Mouse (Mus musculus) neural tube, embryonic 13.5 days (tissue): ENCODE data around the gene Kcnc3. TPM values are rescaled to one million over a fixed set of nuclear protein-coding genes. Genes with fewer than 3 reads are reported as not detected.

Experiments
- ATAC-seq: fragments of 200-750 bp; cut with Nextera tagmentation; 2 replicates; pipeline ENCODE4 v1.8.0; 2017; ENCODE audit warnings: low read depth, mild to moderate bottlenecking, moderate TSS enrichment, moderate library complexity
- H3K27ac ChIP-seq: fragments of 300-500 bp; sonication (generic); replicated peaks from 2 replicates; pipeline ENCODE4 v1.5.1; 2015; ENCODE audit warnings: moderate library complexity, mild to moderate bottlenecking, inconsistent platforms
- H3K27me3 ChIP-seq: fragments of 300-500 bp; sonication (generic); 2 replicates; pipeline ENCODE4 v1.6.1; 2015; ENCODE audit warnings: mild to moderate bottlenecking, inconsistent platforms
- H3K36me3 ChIP-seq: fragments of 300-500 bp; sonication (generic); 2 replicates; pipeline ENCODE4 v1.6.1; 2015; ENCODE audit warnings: mild to moderate bottlenecking, inconsistent platforms
- H3K4me1 ChIP-seq: fragments of 300-500 bp; sonication (generic); replicated peaks from 2 replicates; pipeline ENCODE4 v1.6.1; 2015; ENCODE audit warnings: inconsistent platforms
- H3K4me2 ChIP-seq: fragments of 300-500 bp; sonication (generic); 2 replicates; pipeline ENCODE4 v1.6.1; 2015; ENCODE audit warnings: inconsistent platforms, mild to moderate bottlenecking, moderate library complexity
- H3K4me3 ChIP-seq: fragments of 300-500 bp; sonication (generic); 2 replicates; pipeline ENCODE4 v1.5.1; 2015; ENCODE audit warnings: mild to moderate bottlenecking, inconsistent platforms
- H3K9ac ChIP-seq: fragments of 300-500 bp; sonication (generic); 2 replicates; pipeline ENCODE4 v1.6.1; 2015; ENCODE audit warnings: moderate library complexity, mild to moderate bottlenecking, inconsistent platforms
- H3K9me3 ChIP-seq: fragments of 300-500 bp; sonication (generic); 2 replicates; pipeline ENCODE4 v1.6.1; 2016; ENCODE audit warnings: inconsistent platforms
- WGBS: fragments of 180-500 bp; shearing (Covaris S2); methylation state at CpG from one replicate; pipeline ENCODE4 v1.1.7; 2015; 5-methylcytosine and 5-hydroxymethylcytosine counted together
- polyA plus RNA-seq: library from polyadenylated mRNA; unstranded; fragments of >200 nt; fragmentation: Nextera tagmentation; extraction: Ambion mirVana; gene quantifications from 2 replicates; pipeline ENCODE4 v1.2.1, GENCODE M21; 2015

Gene Kcnc3
- polyA plus RNA-seq, 1 experiment from 2014 or later: 4.7 TPM

DNA sequence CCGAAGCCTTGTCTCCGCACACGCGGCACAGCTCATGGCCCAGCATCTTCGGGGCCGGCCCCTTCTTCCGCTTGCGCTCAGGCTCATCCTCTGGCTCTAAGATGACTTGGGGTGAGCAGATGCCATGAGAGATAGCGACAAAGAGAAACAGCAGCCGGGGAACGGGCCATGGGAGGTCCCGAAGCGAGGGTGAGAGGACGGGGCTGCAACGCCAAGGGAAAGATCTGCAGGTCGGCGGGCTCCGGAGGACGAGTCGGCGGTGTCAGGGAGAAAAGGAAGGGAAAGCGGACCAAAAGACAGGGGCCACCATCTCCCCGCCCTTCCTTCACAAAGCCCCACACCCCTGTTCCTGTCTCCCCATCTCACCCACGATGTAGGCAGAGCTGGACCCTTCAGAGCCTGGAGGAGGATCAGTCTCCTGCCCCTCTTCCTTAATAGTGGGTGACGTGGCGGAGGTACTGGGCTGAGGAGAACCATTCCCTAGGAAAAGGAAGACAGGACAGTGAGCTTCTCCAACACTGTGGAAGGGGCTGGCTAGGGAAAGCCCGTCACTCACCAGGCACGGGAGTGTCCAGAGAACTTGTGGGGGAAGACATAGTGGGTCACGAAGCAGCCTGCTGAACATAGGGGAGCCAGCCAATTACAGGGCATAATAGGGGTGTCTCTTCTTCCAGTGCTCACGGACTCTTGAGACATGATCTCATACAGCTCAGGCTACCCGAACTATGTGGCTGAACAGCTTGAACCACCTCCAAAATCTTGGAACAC, 38.1 kb upstream of the Kcnc3 start:
- H3K4me3 ChIP-seq: peak overlapping the region; percentile 70
- no peak for ATAC-seq
- 0 out of 2 replicates have a peak overlapping the region, but pooled peaks have one; percentile 91 for H3K27ac ChIP-seq
- H3K9me3 ChIP-seq: no peaks in the 10 kb centered on the region
- peaks cover 12% of the 10 kb centered on the region; the same call in 1 of the 2 replicates for H3K27me3 ChIP-seq
- H3K4me2 ChIP-seq: peak overlapping the region; percentile 64
- WGBS: 84% methylated on average over 31 of the region's 31 CpGs
- H3K4me1 ChIP-seq: peaks cover 29% of the 10 kb centered on the region
- H3K36me3 ChIP-seq: peaks cover 33% of the 10 kb centered on the region
- H3K9ac ChIP-seq: no peak overlapping the region

DNA sequence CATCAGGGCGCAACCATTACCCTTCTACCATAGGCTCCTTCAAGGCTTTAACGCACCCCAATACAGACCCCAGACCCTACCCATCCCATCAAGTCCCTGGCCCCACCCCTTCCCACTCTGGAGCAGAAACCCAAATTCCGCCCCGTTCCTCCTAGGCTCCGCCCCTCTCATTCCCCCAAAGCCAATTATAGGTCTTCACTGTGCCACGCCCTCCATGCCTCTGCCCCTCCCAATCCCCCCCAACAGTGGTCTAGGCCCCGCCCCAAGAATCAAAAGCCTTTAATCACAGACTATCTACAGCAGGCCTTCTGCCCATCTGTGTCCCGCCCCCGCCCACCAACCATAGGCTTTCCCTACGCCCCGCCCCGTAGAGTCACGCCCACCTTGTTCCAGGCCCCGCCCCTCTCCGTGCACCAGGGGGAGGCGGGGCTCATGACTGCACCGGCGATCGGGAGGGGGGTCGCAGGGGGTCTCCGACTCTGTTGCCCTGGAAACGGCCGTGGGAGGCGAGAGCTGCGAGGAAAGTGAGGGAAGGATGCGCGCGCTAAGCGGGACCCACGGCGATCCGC, 37.2 kb upstream of the Kcnc3 start:
- Histone ChIP-seq H3K4me3 (peak overlapping the region; percentile 70), H3K27me3 (peaks cover 12% of the 10 kb centered on the region; the same call in 1 of the 2 replicates), H3K27ac (peak overlapping the region; percentile 91), H3K9me3 (no peaks in the 10 kb centered on the region), H3K4me1 (peaks cover 19% of the 10 kb centered on the region), H3K4me2 (peak overlapping the region; percentile 64), H3K9ac (peak overlapping the region; percentile 70), H3K36me3 (peaks cover 33% of the 10 kb centered on the region)
- peak; percentile 84 for ATAC-seq
- WGBS: under 1% methylated on average over 32 of the region's 32 CpGs

DNA sequence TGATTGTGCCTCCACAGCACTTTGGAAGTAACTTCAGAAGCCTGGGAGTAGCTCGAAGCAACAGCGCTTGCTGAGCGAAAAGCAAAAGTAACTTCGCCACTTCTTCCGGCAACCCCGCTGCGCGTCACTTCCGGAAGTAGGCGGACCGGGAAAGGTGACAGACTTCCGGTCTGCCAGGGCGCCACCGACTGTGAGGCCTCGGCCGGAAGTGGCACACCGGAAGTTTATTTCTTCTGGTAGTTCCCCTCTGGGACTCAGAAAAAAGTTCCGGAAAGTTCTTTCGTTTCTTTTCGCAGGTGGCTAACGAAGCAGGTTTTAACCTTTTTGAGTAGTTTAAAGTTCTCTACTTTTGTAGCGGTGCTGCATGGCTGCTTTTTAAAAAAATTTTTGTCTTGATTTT, 36.6 kb upstream of the Kcnc3 start, which contains the start of gene Nr1h2:
TSS of gene Nr1h2 (minus strand) at position 126 of the 400 bp plus-strand sequence.
- under 1% methylated on average over 22 of the region's 22 CpGs for WGBS
- H3K9me3 ChIP-seq: no peaks in the 10 kb centered on the region
- peak within 1 kb of the TSS; percentile 91 for H3K27ac ChIP-seq
- peak within 1 kb of the TSS; percentile 70 for H3K9ac ChIP-seq
- H3K4me1 ChIP-seq: peaks cover 17% of the 10 kb centered on the region
- H3K27me3 ChIP-seq: peaks cover 12% of the 10 kb centered on the region; the same call in 1 of the 2 replicates
- H3K4me2 ChIP-seq: peak within 1 kb of the TSS; percentile 64
- H3K4me3 ChIP-seq: peak within 1 kb of the TSS; percentile 70
- H3K36me3 ChIP-seq: peaks cover 33% of the 10 kb centered on the region
- peak; percentile 84 for ATAC-seq

- 85% methylated on average over 2 of the region's 2 CpGs for WGBS
- Histone ChIP-seq H3K27me3 (peaks cover 12% of the 10 kb centered on the region; the same call in 1 of the 2 replicates), H3K4me3 (no peak overlapping the region), H3K9me3 (no peaks in the 10 kb centered on the region), H3K4me2 (no peak overlapping the region), H3K36me3 (no peaks in the 10 kb centered on the region), H3K9ac (no peak overlapping the region), H3K4me1 (peaks cover 11% of the 10 kb centered on the region), H3K27ac (no peak overlapping the region)
- no peak for ATAC-seq
Measured at GRCm38 (mm10) chr7:44557629-44558028, 32.8 kb upstream of the Kcnc3 start.

DNA sequence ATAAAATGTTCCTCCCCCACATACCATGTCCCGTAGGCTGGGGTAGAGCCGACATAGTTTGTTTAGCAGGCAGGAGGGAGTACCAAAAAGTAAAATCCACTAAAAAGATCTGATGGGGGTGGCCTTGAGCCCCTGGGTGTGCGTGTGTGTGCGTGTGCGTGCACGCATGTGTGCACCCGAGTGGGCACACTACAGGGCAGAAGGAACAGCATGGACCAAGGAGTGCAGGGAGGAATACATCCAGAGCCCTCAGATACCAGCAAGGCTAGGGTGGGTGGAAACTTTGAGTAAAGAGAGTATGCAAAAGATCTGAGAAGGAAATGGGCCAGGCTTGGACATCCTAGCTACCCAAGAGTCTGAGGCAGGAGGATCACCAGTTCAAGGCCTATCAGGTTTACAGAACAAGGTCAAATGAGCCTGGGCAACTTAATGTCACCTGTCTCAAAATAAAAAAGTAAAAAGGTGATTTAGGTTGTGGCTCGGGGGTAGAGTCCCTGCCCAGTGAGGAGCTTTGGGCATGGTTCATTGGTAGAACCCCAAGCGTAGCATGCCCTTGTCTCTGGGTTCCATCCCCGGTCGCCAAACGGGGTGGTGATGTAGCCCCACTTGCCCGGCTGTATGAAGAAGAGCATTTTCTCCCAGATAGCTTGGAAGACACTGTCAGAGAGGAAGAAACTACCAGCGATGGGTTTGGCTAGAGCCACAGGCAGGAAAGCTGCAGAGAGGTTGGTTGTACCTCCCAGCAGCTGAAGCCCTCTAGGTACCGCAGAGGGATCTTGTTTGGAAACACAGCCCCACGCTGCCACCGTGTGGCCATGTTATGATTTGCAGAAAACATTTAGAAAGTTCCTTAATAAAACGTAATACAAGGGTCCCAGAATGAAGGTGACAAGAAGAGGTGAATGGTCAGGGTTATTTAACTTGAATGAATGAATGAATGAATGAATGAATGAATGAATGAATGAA, 29.7 kb upstream of the Kcnc3 start:
- Histone ChIP-seq H3K4me2 (no peak overlapping the region), H3K27me3 (peaks cover 19% of the 10 kb centered on the region), H3K27ac (no peak overlapping the region), H3K9ac (0 out of 2 replicates have a peak overlapping the region, but pooled peaks have one; percentile 22), H3K4me1 (no peaks in the 10 kb centered on the region), H3K9me3 (no peaks in the 10 kb centered on the region), H3K36me3 (no peaks in the 10 kb centered on the region), H3K4me3 (no peak overlapping the region)
- ATAC-seq: peak; percentile 67
- WGBS: 55% methylated on average over 18 of the region's 18 CpGs

GRCm38 (mm10) chr7:44563284-44563683, 27.2 kb upstream of the Kcnc3 start:
- no peak for ATAC-seq
- no peaks in the 10 kb centered on the region for H3K9me3 ChIP-seq
- no peak overlapping the region for H3K27ac ChIP-seq
- 50% methylated on average over 8 of the region's 8 CpGs for WGBS
- H3K4me3 ChIP-seq: no peak overlapping the region
- H3K9ac ChIP-seq: no peak overlapping the region
- peaks cover 9% of the 10 kb centered on the region for H3K27me3 ChIP-seq
- H3K4me2 ChIP-seq: no peak overlapping the region
- H3K36me3 ChIP-seq: no peaks in the 10 kb centered on the region
- H3K4me1 ChIP-seq: no peaks in the 10 kb centered on the region

GRCm38 (mm10) chr7:44564486-44564885, 26.0 kb upstream of the Kcnc3 start:
- no peaks in the 10 kb centered on the region for H3K9me3 ChIP-seq
- no peaks in the 10 kb centered on the region for H3K36me3 ChIP-seq
- no peaks in the 10 kb centered on the region for H3K4me1 ChIP-seq
- H3K9ac ChIP-seq: no peak overlapping the region
- 87% methylated on average over 10 of the region's 10 CpGs for whole genome bisulfite sequencing
- peaks cover 9% of the 10 kb centered on the region for H3K27me3 ChIP-seq
- H3K4me2 ChIP-seq: no peak overlapping the region
- no peak overlapping the region for H3K4me3 ChIP-seq
- H3K27ac ChIP-seq: no peak overlapping the region
- no peak for ATAC-seq

GRCm38 (mm10) chr7:44565414-44565813, 25.1 kb upstream of the Kcnc3 start:
- Histone ChIP-seq H3K27me3 (peaks cover 9% of the 10 kb centered on the region), H3K9me3 (no peaks in the 10 kb centered on the region), H3K27ac (no peak overlapping the region), H3K4me1 (no peaks in the 10 kb centered on the region), H3K9ac (no peak overlapping the region), H3K36me3 (no peaks in the 10 kb centered on the region), H3K4me3 (no peak overlapping the region), H3K4me2 (no peak overlapping the region)
- WGBS: 73% methylated on average over 6 of the region's 6 CpGs
- no peak for ATAC-seq

- no peak overlapping the region for H3K27ac ChIP-seq
- no peaks in the 10 kb centered on the region for H3K4me1 ChIP-seq
- no peaks in the 10 kb centered on the region for H3K36me3 ChIP-seq
- no peak overlapping the region for H3K4me3 ChIP-seq
- no peak for ATAC-seq
- WGBS: 78% methylated on average over 9 of the region's 9 CpGs
- H3K9me3 ChIP-seq: no peaks in the 10 kb centered on the region
- H3K4me2 ChIP-seq: no peak overlapping the region
- no peak overlapping the region for H3K9ac ChIP-seq
- peaks cover 3% of the 10 kb centered on the region; the same call in 1 of the 2 replicates for H3K27me3 ChIP-seq
Measured at GRCm38 (mm10) chr7:44568803-44569202, 21.7 kb upstream of the Kcnc3 start.

DNA sequence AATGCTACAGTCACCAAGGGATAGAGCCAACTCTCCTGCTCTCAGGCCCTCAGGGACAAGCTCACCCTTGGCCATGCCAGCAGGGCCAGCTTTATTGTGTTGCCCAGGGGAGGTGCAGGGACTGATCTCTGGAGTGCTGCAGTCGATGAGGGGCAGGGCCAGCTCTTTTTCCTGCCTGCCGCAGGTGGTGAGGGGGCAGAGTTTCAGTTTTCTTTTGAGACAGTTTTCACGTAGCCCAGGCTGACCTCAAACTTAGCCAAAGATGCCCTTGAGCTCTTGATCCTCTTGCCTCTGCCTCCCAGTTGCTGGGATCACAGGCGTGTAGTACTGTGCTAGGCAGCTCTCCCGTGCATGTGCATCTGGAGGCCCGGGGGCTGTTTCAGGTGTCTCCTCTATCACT, 19.5 kb upstream of the Kcnc3 start:
- no peak overlapping the region for H3K4me3 ChIP-seq
- H3K36me3 ChIP-seq: no peaks in the 10 kb centered on the region
- peaks cover 3% of the 10 kb centered on the region; the same call in 1 of the 2 replicates for H3K27me3 ChIP-seq
- no peaks in the 10 kb centered on the region for H3K4me1 ChIP-seq
- H3K4me2 ChIP-seq: no peak overlapping the region
- ATAC-seq: no peak
- WGBS: 80% methylated on average over 6 of the region's 6 CpGs
- H3K27ac ChIP-seq: no peak overlapping the region
- no peak overlapping the region for H3K9ac ChIP-seq
- H3K9me3 ChIP-seq: no peaks in the 10 kb centered on the region

DNA sequence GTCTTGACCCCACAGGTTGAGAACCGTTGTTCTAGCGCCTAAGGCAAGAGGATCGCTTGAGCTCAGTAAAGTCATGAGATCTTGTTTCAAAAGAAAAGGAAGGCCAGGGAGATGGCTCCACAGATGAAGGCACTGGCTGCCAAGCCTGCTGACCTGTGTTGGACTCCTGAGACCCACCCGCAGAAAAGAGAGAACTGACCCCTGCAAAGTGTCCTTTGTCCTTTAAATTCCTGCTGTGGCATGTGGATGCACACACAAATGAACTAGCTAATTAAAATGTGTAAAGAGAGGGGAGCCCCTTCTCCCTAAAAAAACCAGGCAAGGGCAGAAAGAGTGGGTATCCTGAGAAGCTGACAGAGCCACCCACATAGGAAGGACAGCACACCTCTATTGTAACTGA, 18.7 kb upstream of the Kcnc3 start:
- Histone ChIP-seq H3K27me3 (peaks cover 3% of the 10 kb centered on the region; the same call in 1 of the 2 replicates), H3K4me3 (no peak overlapping the region), H3K4me1 (no peaks in the 10 kb centered on the region), H3K9ac (no peak overlapping the region), H3K9me3 (no peaks in the 10 kb centered on the region), H3K36me3 (no peaks in the 10 kb centered on the region), H3K4me2 (no peak overlapping the region), H3K27ac (no peak overlapping the region)
- WGBS: 56% methylated on average over 4 of the region's 4 CpGs
- no peak for ATAC-seq
